Mouse (Mus musculus): ENCODE data around the gene Wdr34. TPM values are rescaled to one million over a fixed set of nuclear protein-coding genes. Genes with fewer than 3 reads are reported as not detected.
A peak's percentile ranks its signal among the peaks of the same experiment; 100 is the strongest.

Gene Wdr34
- polyA plus RNA-seq, 1 experiment from 2014 or later, result 45.0 TPM

DNA sequence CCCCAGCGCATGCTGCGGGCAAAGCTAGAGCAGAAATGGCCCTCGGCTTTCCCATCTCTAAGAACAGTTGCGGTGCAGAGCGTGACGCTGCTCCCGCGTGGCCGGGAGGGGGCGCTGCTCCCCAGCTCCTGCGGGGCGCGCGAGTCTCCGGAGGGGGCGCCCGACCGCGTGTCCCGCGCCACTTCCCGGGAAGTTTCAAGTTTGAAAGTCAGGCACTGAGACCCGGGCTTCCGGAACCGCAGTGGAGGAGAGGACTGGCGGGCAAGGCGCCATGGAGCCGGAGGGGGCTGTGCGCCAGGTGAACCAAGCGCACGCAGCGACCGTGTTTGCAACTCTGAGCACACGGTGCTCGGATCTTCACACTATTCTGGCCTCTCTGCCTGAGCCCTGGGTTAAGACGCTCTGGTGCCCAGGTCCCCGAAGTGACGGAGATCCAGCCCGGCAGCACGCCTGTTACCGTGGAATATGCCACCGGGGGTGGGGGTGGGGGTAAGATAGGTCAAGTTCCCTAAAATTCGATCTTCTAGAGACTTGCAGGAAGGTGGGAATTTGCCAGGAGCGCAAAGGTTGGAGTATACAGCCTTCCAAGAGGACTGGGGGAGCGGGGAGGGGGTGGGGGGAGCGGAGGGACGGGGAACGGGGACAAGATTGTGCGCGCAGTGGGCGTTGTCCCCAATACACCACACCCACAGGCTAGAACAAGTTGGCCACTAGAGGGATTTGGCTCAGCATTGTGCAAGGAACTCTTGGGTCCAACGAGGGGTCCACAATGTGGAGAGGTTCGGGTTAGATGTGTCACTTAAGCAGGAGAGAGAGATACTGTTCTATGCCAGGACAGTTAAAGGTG, 29.0 kb upstream of the Wdr34 start, which contains the start of gene Pkn3:
Gene Pkn3 (plus strand): TSS at position 183 of the 847 bp plus-strand sequence.
- Histone ChIP-seq H3K27ac (peak within 1 kb of the TSS; percentile 89), H3K9me3 (replicated peaks) (no peaks in the 10 kb centered on the region), H3K4me3 (peak within 1 kb of the TSS; percentile 67), H3K4me1 (peaks cover 24% of the 10 kb centered on the region), H3K36me3 (peaks cover 42% of the 10 kb centered on the region), H3K27me3 (ENCODE audit: low read depth, poor library complexity, severe bottlenecking) (no peaks in the 10 kb centered on the region)
- peak; percentile 95 for DNase-seq (ENCODE audit: low spot score)
- 1% methylated on average over 53 of the region's 53 CpGs for WGBS

- H3K9me3 ChIP-seq (replicated peaks), result no peaks in the 10 kb centered on the region
- peak overlapping the region; percentile 89 for H3K27ac ChIP-seq
- DNase-seq (ENCODE audit: low spot score), result no peak
- H3K27me3 ChIP-seq (ENCODE audit: low read depth, poor library complexity, severe bottlenecking), result no peaks in the 10 kb centered on the region
- 68% methylated on average over 6 of the region's 6 CpGs for WGBS
- peaks cover 24% of the 10 kb centered on the region for H3K4me1 ChIP-seq
- peaks cover 45% of the 10 kb centered on the region for H3K36me3 ChIP-seq
- peak overlapping the region; percentile 67 for H3K4me3 ChIP-seq
These were observed 28.3 kb upstream of the Wdr34 start for GRCm38 (mm10) chr2:30076959-30077358.

DNA sequence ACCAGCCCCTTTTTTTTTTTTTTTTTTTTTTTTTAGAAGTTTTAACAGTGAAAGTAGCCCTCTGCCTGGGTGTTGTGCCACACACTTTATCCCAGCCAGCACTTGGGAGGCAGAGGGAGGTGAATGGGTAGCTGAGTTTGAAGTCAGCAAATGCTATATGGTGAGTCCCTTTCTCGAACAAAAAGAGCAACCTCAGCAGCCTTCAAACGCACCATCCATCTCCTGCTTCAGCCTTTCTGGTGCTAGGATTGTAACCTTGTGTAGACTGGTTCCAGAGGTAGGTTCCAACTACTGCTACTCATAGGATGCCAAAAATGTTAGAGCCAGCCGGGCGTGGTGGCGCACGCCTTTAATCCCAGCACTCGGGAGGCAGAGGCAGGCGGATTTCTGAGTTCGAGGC, 27.8 kb upstream of the Wdr34 start:
- no peaks in the 10 kb centered on the region for H3K27me3 ChIP-seq (ENCODE audit: low read depth, poor library complexity, severe bottlenecking)
- H3K9me3 ChIP-seq (replicated peaks), result no peaks in the 10 kb centered on the region
- H3K4me1 ChIP-seq, result peaks cover 24% of the 10 kb centered on the region
- DNase-seq (ENCODE audit: low spot score), result no peak
- H3K27ac ChIP-seq, result no peak overlapping the region
- H3K36me3 ChIP-seq, result peaks cover 46% of the 10 kb centered on the region
- H3K4me3 ChIP-seq, result no peak overlapping the region
- WGBS, result 92% methylated on average over 9 of the region's 9 CpGs

DNA sequence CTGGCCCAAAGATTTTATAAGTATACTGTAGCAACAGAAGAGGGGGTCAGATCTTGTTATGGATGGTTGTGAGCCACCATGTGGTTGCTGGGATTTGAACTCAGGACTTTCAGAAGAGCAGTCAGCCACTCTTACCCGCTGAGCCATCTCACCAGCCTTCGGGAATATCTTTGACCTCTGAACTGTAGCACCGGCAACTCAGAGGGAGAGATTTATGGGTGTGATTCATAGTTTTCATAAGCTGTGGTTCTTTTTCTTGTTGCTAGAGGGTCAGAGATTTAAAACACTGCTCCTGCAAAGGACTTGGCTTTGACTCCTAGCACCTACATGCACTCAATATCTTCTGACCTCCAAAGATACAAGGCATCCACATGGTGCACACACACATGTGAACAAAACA, 26.9 kb upstream of the Wdr34 start:
- no peak overlapping the region for H3K4me3 ChIP-seq
- no peak for DNase-seq (ENCODE audit: low spot score)
- no peaks in the 10 kb centered on the region for H3K9me3 ChIP-seq (replicated peaks)
- no peaks in the 10 kb centered on the region for H3K27me3 ChIP-seq (ENCODE audit: low read depth, poor library complexity, severe bottlenecking)
- peaks cover 40% of the 10 kb centered on the region for H3K36me3 ChIP-seq
- H3K27ac ChIP-seq, result no peak overlapping the region
- 77% methylated on average over 3 of the region's 3 CpGs for WGBS
- H3K4me1 ChIP-seq, result peaks cover 24% of the 10 kb centered on the region

DNA sequence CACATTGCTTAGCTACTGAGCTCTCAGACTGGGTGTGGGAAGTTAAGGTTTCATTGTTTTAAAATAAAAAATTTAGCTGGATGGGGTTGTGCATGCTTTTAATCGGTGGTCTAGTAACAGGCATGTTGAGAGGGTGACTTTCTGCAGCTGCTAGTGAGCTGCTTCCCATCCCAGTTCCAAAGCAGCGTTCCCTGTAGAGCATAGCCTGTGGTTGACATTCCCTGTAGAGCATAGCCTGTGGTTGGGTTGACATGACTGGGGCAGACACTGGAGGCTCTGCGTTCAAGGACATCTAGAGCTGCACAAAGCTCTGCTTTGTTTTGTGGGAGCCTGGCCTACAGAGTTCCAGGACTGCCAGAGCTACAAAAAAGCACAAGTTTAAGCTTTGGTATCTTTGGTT, 24.6 kb upstream of the Wdr34 start:
- no peak for DNase-seq (ENCODE audit: low spot score)
- WGBS, result 76% methylated on average over 3 of the region's 3 CpGs
- Histone ChIP-seq H3K9me3 (replicated peaks) (no peaks in the 10 kb centered on the region), H3K27me3 (ENCODE audit: low read depth, poor library complexity, severe bottlenecking) (no peaks in the 10 kb centered on the region), H3K27ac (no peak overlapping the region), H3K4me1 (peaks cover 15% of the 10 kb centered on the region), H3K4me3 (no peak overlapping the region), H3K36me3 (peaks cover 57% of the 10 kb centered on the region)

DNA sequence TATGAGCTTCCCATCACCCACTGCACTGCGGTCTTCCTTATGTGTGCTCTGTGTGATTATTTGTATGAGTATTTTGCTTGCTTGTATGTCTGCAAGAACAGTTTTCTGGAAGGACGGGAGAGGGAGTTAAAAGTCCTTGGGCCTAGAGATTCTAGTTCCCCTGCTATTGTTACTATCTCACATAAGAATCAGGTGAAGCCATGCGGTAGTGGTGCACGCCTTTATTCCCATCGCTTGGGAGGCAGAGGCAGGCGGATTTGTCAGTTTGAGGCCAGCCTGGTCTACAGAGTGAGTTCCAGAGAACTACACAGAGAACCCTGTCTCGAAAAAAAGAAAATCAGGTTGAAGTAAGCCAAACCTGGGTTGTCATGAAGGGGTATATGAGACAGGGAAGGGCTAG, 24.2 kb upstream of the Wdr34 start:
- Histone ChIP-seq H3K4me3 (no peak overlapping the region), H3K4me1 (peaks cover 14% of the 10 kb centered on the region), H3K9me3 (replicated peaks) (no peaks in the 10 kb centered on the region), H3K27ac (no peak overlapping the region), H3K36me3 (peaks cover 61% of the 10 kb centered on the region), H3K27me3 (ENCODE audit: low read depth, poor library complexity, severe bottlenecking) (no peaks in the 10 kb centered on the region)
- DNase-seq (ENCODE audit: low spot score), result no peak
- WGBS, result 81% methylated on average over 7 of the region's 7 CpGs

- DNase-seq (ENCODE audit: low spot score), result no peak
- 36% methylated on average over 7 of the region's 7 CpGs for WGBS
- Histone ChIP-seq H3K4me1 (peaks cover 37% of the 10 kb centered on the region), H3K27ac (peak overlapping the region; percentile 100), H3K4me3 (peak overlapping the region; percentile 100), H3K36me3 (peaks cover 50% of the 10 kb centered on the region), H3K27me3 (ENCODE audit: low read depth, poor library complexity, severe bottlenecking) (no peaks in the 10 kb centered on the region), H3K9me3 (replicated peaks) (no peaks in the 10 kb centered on the region)
These were observed 19.3 kb upstream of the Wdr34 start for GRCm38 (mm10) chr2:30067962-30068361.

DNA sequence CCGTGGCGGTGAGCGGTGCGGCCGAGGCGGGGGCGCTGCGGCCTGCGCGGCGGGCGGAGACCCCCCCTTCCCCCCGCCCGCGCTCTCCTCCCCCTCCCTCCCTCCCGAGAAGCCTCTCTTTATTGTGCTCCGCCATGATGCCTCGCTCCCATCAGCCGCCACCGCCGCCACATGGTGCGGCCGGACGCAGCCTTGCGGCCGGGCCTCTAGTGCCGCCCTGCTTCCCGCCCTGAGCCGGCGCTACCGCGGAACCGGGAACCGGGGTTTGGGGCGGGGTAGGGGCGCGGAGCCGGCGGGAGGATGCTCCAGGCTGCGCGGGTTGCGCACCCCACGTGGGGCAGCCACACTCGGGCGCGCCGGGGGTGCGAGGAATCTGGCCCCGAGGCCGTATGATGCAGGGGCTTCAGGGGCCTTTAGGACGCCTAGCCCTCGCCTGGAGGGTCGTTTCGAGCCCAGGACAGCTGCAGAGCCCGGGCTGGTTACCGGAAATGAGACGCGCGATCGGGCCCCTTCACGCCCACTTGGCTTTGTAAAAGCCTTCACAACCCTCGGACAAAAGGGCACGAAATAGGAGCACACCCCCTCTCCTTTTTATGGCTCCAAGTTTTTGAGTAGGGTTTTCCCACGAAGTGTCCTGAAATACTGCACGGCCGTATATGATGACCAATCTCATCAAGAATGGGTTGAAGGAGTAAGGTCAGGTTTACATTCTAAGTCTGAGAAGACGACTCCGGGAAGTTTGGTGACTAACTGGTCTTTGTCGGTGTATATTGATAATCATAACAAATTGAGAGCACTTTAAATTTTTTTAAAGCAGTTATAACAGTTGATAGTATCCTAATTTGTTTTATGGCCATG, 18.6 kb upstream of the Wdr34 start:
- peak overlapping the region; percentile 100 for H3K4me3 ChIP-seq
- H3K27ac ChIP-seq, result peak overlapping the region; percentile 100
- under 1% methylated on average over 51 of the region's 69 CpGs for WGBS
- peaks cover 43% of the 10 kb centered on the region for H3K36me3 ChIP-seq
- H3K4me1 ChIP-seq, result peaks cover 39% of the 10 kb centered on the region
- no peaks in the 10 kb centered on the region for H3K9me3 ChIP-seq (replicated peaks)
- no peaks in the 10 kb centered on the region for H3K27me3 ChIP-seq (ENCODE audit: low read depth, poor library complexity, severe bottlenecking)
- peak; percentile 70 for DNase-seq (ENCODE audit: low spot score)

- DNase-seq (ENCODE audit: low spot score), result peak; percentile 98
- no peaks in the 10 kb centered on the region for H3K27me3 ChIP-seq (ENCODE audit: low read depth, poor library complexity, severe bottlenecking)
- peaks cover 45% of the 10 kb centered on the region for H3K4me1 ChIP-seq
- under 1% methylated on average over 86 of the region's 101 CpGs for WGBS
- H3K4me3 ChIP-seq, result peak overlapping the region; percentile 100
- H3K36me3 ChIP-seq, result peaks cover 37% of the 10 kb centered on the region
- peak overlapping the region; percentile 100 for H3K27ac ChIP-seq
- no peaks in the 10 kb centered on the region for H3K9me3 ChIP-seq (replicated peaks)
These were observed 17.6 kb upstream of the Wdr34 start for GRCm38 (mm10) chr2:30066046-30066901.

GRCm38 (mm10) chr2:30064298-30064697, 15.6 kb upstream of the Wdr34 start:
- peak overlapping the region; percentile 96; the same call in 1 of the 2 replicates for H3K27ac ChIP-seq
- H3K4me1 ChIP-seq, result peaks cover 47% of the 10 kb centered on the region
- 41% methylated on average over 3 of the region's 3 CpGs for WGBS

DNA sequence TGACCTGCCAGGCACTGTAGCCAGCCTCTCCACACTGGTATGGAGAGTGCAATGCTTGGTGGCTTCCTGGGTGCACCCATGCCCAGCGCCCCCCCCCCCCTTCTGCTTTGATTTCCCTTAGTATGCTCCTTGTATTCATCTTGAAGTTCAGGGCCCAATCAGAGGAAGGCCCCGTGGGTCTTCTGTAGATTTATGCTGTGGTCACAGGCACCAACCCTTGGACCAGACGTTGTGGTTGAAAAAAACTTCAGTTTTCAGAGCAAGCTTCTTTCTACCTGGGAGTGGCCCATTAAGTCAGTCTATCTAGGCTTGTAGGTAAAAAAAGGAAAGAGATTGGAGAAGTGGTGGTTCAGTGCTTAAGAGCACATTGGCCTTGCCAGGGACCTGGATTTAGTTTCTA, 15.1 kb upstream of the Wdr34 start:
- H3K4me1 ChIP-seq, result peaks cover 47% of the 10 kb centered on the region

More at GRCm38 (mm10) chr2:30064298-30064697, 15.6 kb upstream of the Wdr34 start:
- no peaks in the 10 kb centered on the region for H3K9me3 ChIP-seq (replicated peaks)
- peaks cover 22% of the 10 kb centered on the region for H3K36me3 ChIP-seq
- H3K27me3 ChIP-seq (ENCODE audit: low read depth, poor library complexity, severe bottlenecking), result no peaks in the 10 kb centered on the region
- DNase-seq (ENCODE audit: low spot score), result no peak
- H3K4me3 ChIP-seq, result peak overlapping the region; percentile 65

DNA sequence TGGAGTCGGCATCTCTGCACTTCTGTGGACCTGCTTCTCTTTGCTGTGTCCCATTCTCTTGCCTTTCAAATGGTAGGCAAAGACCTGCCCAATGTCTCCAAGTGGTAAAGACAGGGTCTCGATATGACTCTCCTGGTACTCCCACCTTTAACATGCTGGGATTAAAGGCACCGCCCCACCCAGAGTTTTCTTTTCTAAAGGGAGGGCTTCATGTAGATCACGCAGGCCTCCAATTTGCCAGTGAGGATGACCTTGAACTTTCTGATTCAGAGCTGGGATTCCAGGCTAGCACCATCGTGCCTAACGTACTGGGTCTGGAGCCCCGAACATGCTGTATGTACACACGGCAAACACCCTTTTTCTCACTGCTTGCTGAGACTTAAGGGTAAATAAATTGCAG, 14.6 kb upstream of the Wdr34 start:
- Histone ChIP-seq H3K27me3 (ENCODE audit: low read depth, poor library complexity, severe bottlenecking) (no peaks in the 10 kb centered on the region), H3K4me3 (peak overlapping the region; percentile 65), H3K27ac (peak overlapping the region; percentile 96), H3K4me1 (peaks cover 44% of the 10 kb centered on the region), H3K36me3 (peaks cover 11% of the 10 kb centered on the region), H3K9me3 (replicated peaks) (no peaks in the 10 kb centered on the region)
- no peak for DNase-seq (ENCODE audit: low spot score)
- WGBS, result 4% methylated on average over 8 of the region's 8 CpGs

More for the DNA sequence above, 15.1 kb upstream of the Wdr34 start:
- peaks cover 17% of the 10 kb centered on the region for H3K36me3 ChIP-seq
- DNase-seq (ENCODE audit: low spot score), result no peak
- peak overlapping the region; percentile 96 for H3K27ac ChIP-seq
- H3K27me3 ChIP-seq (ENCODE audit: low read depth, poor library complexity, severe bottlenecking), result no peaks in the 10 kb centered on the region
- H3K4me3 ChIP-seq, result peak overlapping the region; percentile 65
- 3% methylated on average over 2 of the region's 3 CpGs for WGBS
- H3K9me3 ChIP-seq (replicated peaks), result no peaks in the 10 kb centered on the region
